Mouse (Mus musculus): ENCODE results near the gene Actn4. TPM values are rescaled to one million over a fixed set of nuclear protein-coding genes. Genes with fewer than 3 reads are reported as not detected.
"Not testable (repeated sequence)": the region's sequence is repeated elsewhere in the genome, so short reads cannot be mapped to it uniquely, and the experiment has no call there.

Actn4 gene
- polyA plus RNA-seq, 1 experiment from 2014 or later: 340 TPM

DNA sequence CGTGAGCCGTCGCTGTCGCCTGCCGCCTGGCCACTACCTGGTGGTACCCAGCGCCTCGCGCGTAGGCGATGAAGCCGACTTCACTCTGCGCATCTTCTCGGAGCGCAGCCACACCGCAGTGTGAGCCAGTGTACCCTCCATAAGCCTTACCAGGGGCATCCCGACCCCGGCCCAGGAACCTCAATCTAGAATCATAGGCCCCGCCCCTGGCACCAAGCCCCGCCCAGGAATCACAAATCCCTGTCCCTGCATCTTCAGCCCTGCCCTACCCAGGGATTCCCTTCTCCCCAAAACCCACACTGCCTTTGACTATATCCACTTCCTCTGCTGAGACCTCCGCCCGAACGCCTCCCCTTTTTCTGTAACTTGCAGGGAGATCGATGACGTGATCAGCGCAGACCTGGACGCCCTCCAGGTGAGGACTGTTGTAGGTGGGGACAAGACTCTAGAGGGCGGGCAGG, 73.4 kb downstream of the Actn4 start:
- Histone ChIP-seq H3K4me2 (replicated peaks) (peak overlapping the region; percentile 70), H3K27ac (no peak overlapping the region), H3K4me3 (replicated peaks) (peak overlapping the region; percentile 30), H3K9me3 (no peaks in the 10 kb centered on the region), H3K4me1 (replicated peaks) (peaks cover 9% of the 10 kb centered on the region; the same call in 1 of the 2 replicates), H3K36me3 (peaks cover 15% of the 10 kb centered on the region), H3K27me3 (replicated peaks) (peaks cover 18% of the 10 kb centered on the region), H3K9ac (0 out of 2 replicates have a peak overlapping the region, but pooled peaks have one; percentile 21)
- peak; percentile 21 for ATAC-seq
- 1% methylated on average over 27 of the region's 27 CpGs for WGBS

DNA sequence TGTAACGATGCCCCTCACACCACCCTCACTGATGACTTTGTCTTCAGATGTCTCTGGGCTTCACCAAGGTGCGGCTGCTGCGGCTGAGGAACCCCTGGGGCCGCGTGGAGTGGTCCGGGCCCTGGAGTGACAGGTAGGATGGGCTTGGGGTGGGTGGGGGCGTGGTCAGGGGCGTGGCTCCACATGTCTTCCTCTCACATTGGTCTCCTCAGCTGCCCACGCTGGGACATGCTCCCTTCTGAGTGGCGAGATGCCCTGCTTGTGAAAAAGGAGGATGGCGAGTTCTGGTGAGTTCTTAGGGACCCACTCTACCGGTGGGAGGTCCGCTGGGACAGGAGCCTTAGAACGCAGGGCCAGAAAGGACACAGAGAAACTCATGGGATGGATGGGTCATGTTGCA, 75.7 kb downstream of the Actn4 start:
- Histone ChIP-seq H3K4me2 (replicated peaks) (no peak overlapping the region), H3K9me3 (no peaks in the 10 kb centered on the region), H3K27ac (no peak overlapping the region), H3K4me1 (replicated peaks) (peaks cover 11% of the 10 kb centered on the region; the same call in 1 of the 2 replicates), H3K27me3 (replicated peaks) (peaks cover 18% of the 10 kb centered on the region), H3K36me3 (no peaks in the 10 kb centered on the region; the same call in 1 of the 2 replicates), H3K9ac (no peak overlapping the region), H3K4me3 (replicated peaks) (no peak overlapping the region)
- WGBS: 25% methylated on average over 14 of the region's 14 CpGs
- no peak for ATAC-seq

DNA sequence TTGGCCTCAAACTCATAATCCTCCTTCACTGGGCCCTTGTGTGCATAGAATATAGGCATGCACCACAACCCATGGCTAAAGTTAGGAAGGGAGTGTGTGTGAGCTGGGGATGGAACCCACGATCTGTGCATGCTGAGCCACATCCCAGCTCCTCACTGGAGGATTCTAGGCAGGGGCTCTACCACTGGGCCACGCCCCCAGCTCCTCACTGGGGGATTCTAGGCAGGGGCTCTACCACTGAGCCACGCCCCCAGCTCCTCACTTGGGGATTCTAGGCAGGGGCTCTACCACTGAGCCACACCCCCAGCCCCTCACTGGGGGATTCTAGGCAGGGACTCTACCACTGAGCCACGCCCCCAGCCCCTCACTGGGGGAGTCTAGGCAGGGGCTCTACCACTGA, 78.4 kb downstream of the Actn4 start:
- peaks cover 17% of the 10 kb centered on the region for H3K27me3 ChIP-seq (replicated peaks)
- WGBS: 87% methylated on average over 4 of the region's 4 CpGs
- not testable (repeated sequence) for H3K4me3 ChIP-seq (replicated peaks); ATAC-seq; H3K9me3 ChIP-seq; H3K4me2 ChIP-seq (replicated peaks); H3K9ac ChIP-seq; H3K27ac ChIP-seq; H3K36me3 ChIP-seq
- peaks cover 10% of the 10 kb centered on the region; the same call in 1 of the 2 replicates for H3K4me1 ChIP-seq (replicated peaks)

DNA sequence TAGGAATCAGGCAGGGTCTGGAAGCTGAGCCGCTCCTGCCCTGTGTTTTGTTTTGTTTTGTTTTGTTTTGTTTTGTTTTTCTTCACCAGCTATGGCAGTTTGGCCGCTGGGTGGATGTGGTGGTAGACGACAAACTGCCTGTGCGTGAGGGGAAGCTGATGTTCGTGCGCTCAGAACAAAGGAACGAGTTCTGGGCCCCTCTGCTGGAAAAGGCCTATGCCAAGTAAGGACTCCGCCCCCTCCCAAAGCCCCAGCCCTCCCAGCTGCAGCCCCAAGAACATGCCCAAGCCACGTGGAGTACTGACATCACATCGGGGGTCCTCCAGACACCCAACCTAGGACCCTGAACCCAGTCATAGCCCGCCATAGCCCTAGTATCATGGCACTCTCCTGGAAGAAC, 79.1 kb downstream of the Actn4 start:
- Histone ChIP-seq H3K4me1 (replicated peaks) (0 out of 2 replicates have a peak, but pooled peaks cover 4% of the 10 kb centered on the region), H3K27me3 (replicated peaks) (peaks cover 10% of the 10 kb centered on the region), H3K36me3 (no peaks in the 10 kb centered on the region), H3K4me3 (replicated peaks) (no peak overlapping the region), H3K9ac (no peak overlapping the region), H3K9me3 (no peaks in the 10 kb centered on the region), H3K27ac (no peak overlapping the region), H3K4me2 (replicated peaks) (no peak overlapping the region)
- WGBS: 83% methylated on average over 11 of the region's 11 CpGs
- ATAC-seq: no peak

DNA sequence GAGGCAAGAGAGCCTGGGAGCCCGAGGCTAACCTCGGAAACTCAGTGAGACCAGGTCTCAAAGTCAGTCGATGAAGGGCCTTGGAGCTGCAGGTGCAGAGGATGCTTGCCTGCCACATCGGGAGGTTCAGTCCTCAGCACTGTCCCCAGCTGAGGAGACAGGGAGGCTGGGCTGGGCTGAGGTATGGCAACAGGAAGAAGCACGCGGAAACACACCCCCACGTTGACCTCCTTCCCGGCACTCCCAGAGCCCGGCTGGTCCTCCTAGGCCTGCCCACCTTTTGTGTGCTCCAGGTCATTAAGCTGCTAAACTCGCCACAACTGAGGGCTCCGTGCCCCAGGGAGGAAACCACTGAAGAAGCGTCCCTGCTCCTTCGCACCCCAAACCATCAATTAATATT, 80.9 kb downstream of the Actn4 start, which contains the start of gene Capn12:
Capn12 (plus strand) TSS at position 224 of the 400 bp plus-strand sequence.
- 38% methylated on average over 13 of the region's 13 CpGs for WGBS
- Histone ChIP-seq H3K36me3 (no peaks in the 10 kb centered on the region), H3K4me1 (replicated peaks) (0 out of 2 replicates have a peak, but pooled peaks cover 4% of the 10 kb centered on the region), H3K27ac (no peak within 1 kb of the TSS), H3K4me2 (replicated peaks) (no peak within 1 kb of the TSS), H3K9ac (no peak within 1 kb of the TSS), H3K27me3 (replicated peaks) (0 out of 2 replicates have a peak, but pooled peaks cover 2% of the 10 kb centered on the region), H3K9me3 (no peaks in the 10 kb centered on the region), H3K4me3 (replicated peaks) (no peak within 1 kb of the TSS)
- no peak for ATAC-seq

DNA sequence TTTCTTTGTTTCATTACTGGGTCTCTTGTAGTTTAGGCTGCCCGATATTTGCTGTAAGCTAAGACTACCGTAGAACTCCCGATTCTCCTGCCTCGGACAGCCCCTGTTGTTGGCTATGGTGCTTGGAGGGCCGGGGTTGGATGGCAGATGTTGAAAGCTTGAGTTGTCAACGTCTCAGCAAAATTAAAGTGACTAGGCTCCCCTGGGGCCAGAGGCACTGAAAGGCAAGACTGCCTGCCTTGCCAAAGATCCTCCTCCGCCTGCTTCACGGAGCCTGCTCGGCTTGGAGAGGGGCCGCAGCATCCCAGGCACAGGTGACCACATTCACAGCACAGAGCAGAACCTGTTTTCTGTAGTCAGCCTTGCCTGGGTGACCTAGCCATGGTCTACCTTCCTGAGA, 81.6 kb downstream of the Actn4 start:
- Histone ChIP-seq H3K9ac (no peak overlapping the region), H3K9me3 (no peaks in the 10 kb centered on the region), H3K27me3 (replicated peaks) (0 out of 2 replicates have a peak, but pooled peaks cover 1% of the 10 kb centered on the region), H3K36me3 (no peaks in the 10 kb centered on the region), H3K4me3 (replicated peaks) (no peak overlapping the region), H3K4me2 (replicated peaks) (no peak overlapping the region), H3K27ac (no peak overlapping the region), H3K4me1 (replicated peaks) (0 out of 2 replicates have a peak, but pooled peaks cover 4% of the 10 kb centered on the region)
- WGBS: 81% methylated on average over 10 of the region's 10 CpGs
- ATAC-seq: no peak

DNA sequence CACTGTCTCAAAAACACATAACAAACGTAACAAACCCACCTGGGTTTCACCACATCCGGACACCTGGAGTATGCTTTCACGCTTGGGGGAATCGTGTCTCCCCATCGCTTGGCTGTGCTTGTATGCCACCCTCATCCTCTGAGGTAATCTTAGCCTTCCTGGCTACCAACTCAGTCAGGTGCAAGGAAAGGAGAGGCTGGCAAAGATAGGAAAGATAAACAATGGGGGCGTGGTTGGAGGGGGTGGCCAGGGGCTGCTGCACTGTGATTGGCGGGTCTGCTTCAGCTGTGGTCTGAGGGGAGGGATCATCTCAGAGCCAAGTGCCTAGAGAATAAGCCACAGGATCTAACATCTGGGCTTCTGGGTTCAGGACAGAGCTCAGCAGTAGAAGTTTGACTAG, 82.5 kb downstream of the Actn4 start:
- Histone ChIP-seq H3K27ac (no peak overlapping the region), H3K4me1 (replicated peaks) (0 out of 2 replicates have a peak, but pooled peaks cover 4% of the 10 kb centered on the region), H3K9me3 (no peaks in the 10 kb centered on the region), H3K27me3 (replicated peaks) (no peaks in the 10 kb centered on the region), H3K4me3 (replicated peaks) (no peak overlapping the region), H3K36me3 (no peaks in the 10 kb centered on the region), H3K9ac (no peak overlapping the region), H3K4me2 (replicated peaks) (no peak overlapping the region)
- no peak for ATAC-seq
- 74% methylated on average over 7 of the region's 7 CpGs for WGBS

DNA sequence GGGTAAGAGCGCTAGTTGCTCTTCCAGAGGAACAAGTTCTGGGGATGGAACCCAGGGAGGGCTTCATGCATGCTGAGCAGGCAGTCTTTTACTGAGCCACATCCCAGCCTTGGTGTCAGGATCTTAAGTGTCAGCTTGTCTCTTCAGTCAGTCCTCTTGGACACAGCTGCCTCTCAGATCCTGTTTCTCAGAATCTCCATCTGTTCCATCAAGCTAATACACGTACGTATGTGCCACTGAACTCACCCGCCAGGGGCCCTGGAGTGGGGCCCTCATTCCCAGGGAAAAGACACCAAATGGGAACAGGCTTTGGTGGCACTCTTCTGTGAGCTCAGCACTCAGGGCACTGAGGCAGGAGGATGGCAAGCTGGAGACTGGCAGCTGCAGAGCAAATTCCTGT, 84.3 kb downstream of the Actn4 start:
- no peak overlapping the region for H3K9ac ChIP-seq
- no peaks in the 10 kb centered on the region for H3K27me3 ChIP-seq (replicated peaks)
- no peak overlapping the region for H3K4me2 ChIP-seq (replicated peaks)
- H3K4me3 ChIP-seq (replicated peaks): no peak overlapping the region
- 0 out of 2 replicates have a peak, but pooled peaks cover 4% of the 10 kb centered on the region for H3K4me1 ChIP-seq (replicated peaks)
- no peaks in the 10 kb centered on the region for H3K36me3 ChIP-seq
- no peak overlapping the region for H3K27ac ChIP-seq
- H3K9me3 ChIP-seq: no peaks in the 10 kb centered on the region
- WGBS: 86% methylated on average over 4 of the region's 4 CpGs
- no peak for ATAC-seq

DNA sequence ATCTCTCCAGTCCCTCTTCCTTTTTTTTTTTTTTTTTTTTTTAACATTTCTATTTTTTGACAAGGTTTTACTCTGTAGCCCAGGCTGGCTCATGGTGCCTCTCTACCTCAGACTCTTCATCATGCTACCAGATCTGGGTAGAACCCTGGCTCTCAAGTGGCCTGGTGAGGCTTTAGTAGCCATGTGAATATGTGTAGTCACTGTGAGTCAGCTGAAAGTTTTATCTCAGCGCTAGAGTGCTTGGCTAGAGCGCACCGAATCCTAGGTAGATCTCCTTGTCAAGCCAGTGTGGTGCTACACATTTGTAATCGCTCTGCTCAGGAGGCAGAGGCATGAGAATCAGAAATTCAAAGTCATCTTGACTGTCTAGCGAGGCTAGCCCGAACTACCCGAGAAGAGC, 85.0 kb downstream of the Actn4 start:
- H3K4me2 ChIP-seq (replicated peaks): no peak overlapping the region
- 0 out of 2 replicates have a peak, but pooled peaks cover 4% of the 10 kb centered on the region for H3K4me1 ChIP-seq (replicated peaks)
- H3K4me3 ChIP-seq (replicated peaks): no peak overlapping the region
- ATAC-seq: no peak
- 82% methylated on average over 7 of the region's 7 CpGs for WGBS
- H3K9me3 ChIP-seq: no peaks in the 10 kb centered on the region
- H3K9ac ChIP-seq: no peak overlapping the region
- H3K27me3 ChIP-seq (replicated peaks): no peaks in the 10 kb centered on the region
- no peaks in the 10 kb centered on the region for H3K36me3 ChIP-seq
- H3K27ac ChIP-seq: no peak overlapping the region

DNA sequence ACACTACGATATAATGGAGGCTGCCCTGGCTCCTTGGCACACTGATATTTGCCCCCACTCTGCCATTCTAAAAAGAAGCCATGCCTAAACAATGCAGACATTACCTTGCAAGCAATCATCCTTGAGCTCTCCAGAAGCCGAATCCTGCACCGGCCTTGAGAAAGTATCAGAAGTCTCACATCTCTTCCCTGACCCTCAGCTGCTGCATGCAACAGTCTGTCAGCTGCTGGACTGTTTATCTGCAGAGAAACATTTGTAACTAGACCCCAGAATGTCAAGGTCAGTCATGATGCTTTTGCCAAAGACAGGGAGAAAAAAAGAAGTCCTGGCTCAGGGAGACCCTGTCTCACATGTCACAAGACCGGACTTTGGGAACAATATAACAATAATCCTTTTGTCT, 86.0 kb downstream of the Actn4 start:
- no peak overlapping the region for H3K27ac ChIP-seq
- no peaks in the 10 kb centered on the region for H3K36me3 ChIP-seq
- H3K27me3 ChIP-seq (replicated peaks): no peaks in the 10 kb centered on the region
- ATAC-seq: no peak
- 73% methylated on average over 4 of the region's 4 CpGs for WGBS
- H3K4me3 ChIP-seq (replicated peaks): no peak overlapping the region
- no peak overlapping the region for H3K9ac ChIP-seq
- no peak overlapping the region for H3K4me2 ChIP-seq (replicated peaks)
- no peaks in the 10 kb centered on the region for H3K4me1 ChIP-seq (replicated peaks)
- no peaks in the 10 kb centered on the region for H3K9me3 ChIP-seq

DNA sequence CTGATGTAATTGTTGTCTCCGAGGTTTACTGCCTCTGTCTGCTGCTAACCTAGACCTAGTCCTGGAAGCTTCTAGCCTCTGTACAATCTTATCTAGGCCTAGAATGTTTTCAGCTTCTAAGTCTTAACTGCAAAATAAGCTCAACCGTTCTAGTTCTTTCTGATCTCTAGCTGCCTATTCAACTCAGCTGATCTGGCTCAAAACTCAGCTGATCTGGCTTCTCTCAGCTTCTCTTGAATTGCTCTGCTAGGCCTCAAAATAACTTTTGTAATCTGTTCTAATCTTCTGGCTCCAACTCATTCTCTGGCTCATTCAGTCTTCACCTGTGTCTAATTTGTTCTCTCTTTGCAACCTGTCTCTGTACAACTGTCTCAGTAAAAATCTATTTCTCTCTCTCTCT, 87.6 kb downstream of the Actn4 start:
- WGBS: 51% methylated on average over 2 of the region's 2 CpGs
- Histone ChIP-seq H3K4me1 (replicated peaks) (no peaks in the 10 kb centered on the region), H3K36me3 (no peaks in the 10 kb centered on the region), H3K4me2 (replicated peaks) (no peak overlapping the region), H3K9ac (no peak overlapping the region), H3K27ac (no peak overlapping the region), H3K9me3 (no peaks in the 10 kb centered on the region), H3K27me3 (replicated peaks) (no peaks in the 10 kb centered on the region), H3K4me3 (replicated peaks) (no peak overlapping the region)
- no peak for ATAC-seq

DNA sequence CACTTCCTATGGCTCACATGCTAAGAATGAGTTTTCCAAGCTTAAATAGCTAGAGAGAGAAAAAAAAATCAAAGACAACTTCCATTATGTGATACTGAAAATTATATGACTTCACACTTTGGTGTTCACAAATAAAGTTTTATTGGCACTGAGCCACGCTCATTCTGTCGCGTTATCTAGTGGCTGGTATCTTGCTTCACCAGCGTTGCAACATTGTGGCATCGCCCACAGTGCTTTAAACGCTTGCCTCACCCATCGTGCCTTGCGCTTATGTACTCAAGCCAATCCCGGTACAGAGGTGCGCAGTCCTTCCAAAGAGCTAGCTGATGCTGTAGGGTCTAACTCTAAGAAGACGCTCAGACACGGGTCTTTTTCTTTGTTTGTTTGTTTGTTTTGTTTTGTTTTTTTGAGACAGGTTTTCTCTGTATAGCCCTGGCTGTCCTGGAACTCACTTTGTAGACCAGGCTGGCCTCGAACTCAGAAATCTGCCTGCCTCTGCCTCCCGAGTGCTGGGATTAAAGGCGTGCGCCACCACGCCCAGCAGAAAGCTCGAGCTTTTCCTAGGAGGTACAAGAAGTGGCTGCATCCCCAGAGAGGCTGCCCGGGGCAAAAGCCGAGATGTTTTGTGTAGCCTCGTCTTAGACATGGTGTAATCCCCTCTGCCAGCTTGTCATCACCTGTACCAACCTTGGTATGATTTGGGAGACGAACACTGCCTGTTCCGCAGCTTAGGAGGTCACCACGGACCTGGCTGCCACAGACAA, 91.1 kb downstream of the Actn4 start:
- H3K4me3 ChIP-seq (replicated peaks): no peak overlapping the region
- H3K27me3 ChIP-seq (replicated peaks): no peaks in the 10 kb centered on the region
- H3K27ac ChIP-seq: no peak overlapping the region
- no peak overlapping the region for H3K9ac ChIP-seq
- H3K9me3 ChIP-seq: no peaks in the 10 kb centered on the region
- 84% methylated on average over 24 of the region's 24 CpGs for WGBS
- ATAC-seq: no peak
- no peaks in the 10 kb centered on the region for H3K36me3 ChIP-seq
- H3K4me2 ChIP-seq (replicated peaks): no peak overlapping the region
- peaks cover 10% of the 10 kb centered on the region; the same call in 1 of the 2 replicates for H3K4me1 ChIP-seq (replicated peaks)
